Mouse (Mus musculus) fibroblast of lung, adult 2 months (primary cell): ENCODE measurements around the gene Gm10428.
"Not testable (repeated sequence)": the region's sequence is repeated elsewhere in the genome, so short reads cannot be mapped to it uniquely, and the experiment has no call there.

Source experiments
- DNase-seq: peaks from one replicate; pipeline ENCODE4 v3.0.0-alpha.2; 2011; ENCODE audit warnings: low read depth

Gene Gm10428

GRCm38 (mm10) chr11:62752780-62753179, at the start of gene Gm10428:
Gene Gm10428 (plus strand): TSS chr11:62753100.
- no peak for DNase-seq

DNA sequence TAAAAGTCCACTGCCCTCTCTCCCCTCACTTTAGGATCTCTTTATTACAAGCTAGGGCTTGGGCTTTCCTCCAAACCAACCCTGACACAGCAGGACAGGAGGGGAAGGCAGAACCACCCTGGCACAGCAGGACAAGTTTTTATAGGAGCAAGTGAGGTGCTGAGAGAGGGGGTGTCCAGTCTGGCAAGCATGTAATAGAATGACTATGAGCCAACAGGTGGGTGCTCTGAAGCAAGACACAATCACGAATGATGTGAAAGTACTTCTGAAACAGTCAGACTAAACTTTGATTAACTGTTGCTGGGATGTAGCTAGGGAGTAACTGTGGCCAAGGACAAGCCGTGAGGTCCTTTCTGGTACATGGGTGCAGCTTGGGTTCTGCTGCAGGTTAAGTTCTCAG, 46.8 kb upstream of the Gm10428 start:
- no peak for DNase-seq

GRCm38 (mm10) chr11:62708252-62708651, 44.6 kb upstream of the Gm10428 start:
- DNase-seq, result no peak

- no peak for DNase-seq
Observed at GRCm38 (mm10) chr11:62710657-62711056, 42.2 kb upstream of the Gm10428 start.

GRCm38 (mm10) chr11:62728276-62728675, 24.6 kb upstream of the Gm10428 start:
- no peak for DNase-seq

DNA sequence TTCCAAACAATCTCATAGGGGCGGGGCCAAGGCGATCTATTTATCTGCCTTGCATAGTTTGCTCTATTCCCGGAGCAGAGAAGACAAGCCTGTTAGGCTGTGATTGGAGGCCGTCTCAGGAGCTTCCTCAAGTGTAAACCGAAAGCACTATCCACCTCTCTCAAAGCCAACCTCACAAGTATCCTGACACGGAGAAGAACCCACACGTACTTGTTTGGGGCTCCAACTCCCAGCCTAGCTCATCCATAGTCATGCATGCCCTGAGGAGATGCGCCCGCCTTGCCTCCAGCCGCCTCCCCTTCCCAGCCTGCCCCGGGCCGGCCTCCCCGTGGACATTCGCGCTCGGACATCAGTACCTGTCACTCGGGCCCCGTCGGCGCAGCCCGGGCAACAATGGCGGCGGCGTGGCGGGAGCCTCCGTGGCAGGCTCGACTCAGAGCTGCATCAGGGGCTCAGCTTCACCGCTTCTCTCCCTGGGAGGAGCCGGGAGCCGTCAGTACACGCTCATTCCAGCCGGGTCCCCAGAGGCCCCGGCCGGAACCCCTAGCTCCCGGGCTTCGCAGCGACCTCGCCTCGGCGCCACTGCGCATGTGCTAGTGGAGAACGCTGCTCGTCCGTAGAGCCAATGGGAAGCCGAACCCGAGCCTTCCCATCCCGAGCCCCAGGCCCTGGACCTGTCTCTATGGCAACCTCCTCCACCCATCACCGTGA, 21.4 kb upstream of the Gm10428 start, which contains the start of gene Zfp287:
Zfp287 (minus strand) TSS at position 595 of the 711 bp plus-strand sequence.
- DNase-seq, result peak; percentile 62

DNA sequence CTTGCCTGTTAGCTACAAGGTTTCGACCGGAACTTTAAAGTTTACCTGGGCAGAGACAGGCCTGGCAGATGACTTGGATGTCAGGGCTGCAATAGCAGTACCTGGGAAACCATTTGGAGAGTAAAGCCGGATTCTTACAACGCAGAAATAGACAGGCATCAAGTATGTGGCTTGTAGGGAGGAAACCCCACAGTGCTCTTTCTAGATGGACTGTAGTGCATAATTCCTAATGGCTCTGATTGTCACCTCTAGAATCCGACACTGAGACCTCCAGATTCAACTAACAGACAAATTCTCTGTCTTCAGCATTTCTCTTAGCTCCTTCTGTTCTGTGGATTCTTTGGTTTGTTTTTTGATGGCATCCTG, 20.9 kb upstream of the Gm10428 start:
- DNase-seq, result no peak

DNA sequence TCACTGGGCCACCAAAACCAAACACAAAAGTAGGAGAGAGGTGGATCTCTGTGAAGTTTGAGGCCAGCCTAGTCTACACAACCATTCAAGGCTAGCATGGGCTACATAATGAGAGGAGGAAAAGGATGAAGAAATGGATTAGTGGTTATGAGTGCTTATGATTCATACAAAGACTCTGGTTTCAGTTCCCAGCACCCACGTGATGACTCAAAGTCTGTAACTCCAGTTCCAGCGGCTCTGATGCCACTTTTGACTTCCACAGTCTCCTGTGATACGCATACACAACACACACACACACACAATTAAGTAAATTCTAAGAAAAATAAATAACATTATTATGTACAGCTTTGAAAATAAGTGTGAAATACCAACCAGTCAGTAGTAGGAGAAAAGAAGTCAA, 20.2 kb upstream of the Gm10428 start:
- DNase-seq, result no peak

DNA sequence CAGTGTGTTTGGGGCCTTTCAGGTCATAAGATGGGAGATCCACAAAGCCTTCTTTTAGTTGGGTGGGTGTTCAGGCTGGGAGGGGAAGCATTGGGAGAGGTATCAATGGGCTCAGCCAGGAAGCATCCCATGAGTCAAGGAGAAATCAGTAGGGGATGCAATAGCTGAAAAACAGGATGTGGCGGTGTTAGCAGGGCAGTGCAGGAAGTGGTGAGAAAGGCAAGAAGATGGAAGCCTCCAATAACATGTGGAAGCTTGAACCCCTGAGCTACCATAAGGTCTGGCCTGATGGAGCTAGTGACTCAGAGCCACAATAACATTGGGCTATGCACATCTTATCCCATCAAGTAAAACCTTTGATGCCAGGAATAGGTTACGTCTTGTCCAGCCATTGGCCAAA, 11.7 kb upstream of the Gm10428 start:
- DNase-seq, result no peak

GRCm38 (mm10) chr11:62742261-62742957, 10.5 kb upstream of the Gm10428 start:
- DNase-seq, result no peak

DNA sequence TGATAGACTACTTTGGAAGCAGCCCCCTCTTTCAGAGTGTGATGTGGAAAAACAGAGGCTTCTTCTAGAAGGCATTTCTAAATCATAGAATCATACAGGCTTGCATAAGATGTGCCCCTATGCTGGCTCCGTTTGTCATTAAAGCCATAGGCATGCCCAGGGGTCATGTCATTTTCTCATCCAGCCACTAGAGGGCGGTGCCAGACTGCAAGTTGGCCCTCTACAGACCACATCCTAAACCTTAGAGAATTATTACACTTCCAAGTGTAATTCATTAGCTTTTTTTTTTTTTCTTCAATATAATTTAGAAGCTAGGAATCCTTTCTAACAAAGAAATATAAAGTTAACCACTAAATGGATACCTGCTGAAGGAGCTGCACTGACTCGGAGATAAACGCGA, 8.8 kb upstream of the Gm10428 start:
- no peak for DNase-seq

GRCm38 (mm10) chr11:62746001-62746533, 6.8 kb upstream of the Gm10428 start:
- peak; percentile 48 for DNase-seq

GRCm38 (mm10) chr11:62747227-62747626, 5.7 kb upstream of the Gm10428 start:
- DNase-seq, result no peak

- DNase-seq, result no peak
Observed at GRCm38 (mm10) chr11:62748062-62748461, 4.8 kb upstream of the Gm10428 start.

GRCm38 (mm10) chr11:62749445-62749844, 3.5 kb upstream of the Gm10428 start:
- not testable (repeated sequence) for DNase-seq

DNA sequence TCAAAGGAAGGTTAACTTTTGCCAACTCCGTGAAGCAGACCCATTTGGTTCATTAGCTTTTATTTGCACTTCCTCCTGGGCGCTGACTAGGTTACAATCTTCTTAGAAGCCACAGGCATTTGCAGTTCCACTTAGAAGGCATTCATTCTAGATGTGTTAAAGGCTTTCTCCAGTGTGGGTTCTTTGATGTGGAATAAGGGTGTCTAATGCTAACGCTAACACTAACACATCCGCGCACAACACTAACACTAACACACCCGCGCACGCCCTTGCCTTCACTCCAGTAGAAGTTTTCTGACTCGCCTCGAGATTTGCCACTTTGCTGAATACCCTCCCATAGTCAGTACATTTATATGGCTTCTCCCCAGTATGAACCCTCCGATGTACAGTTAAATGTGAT, 709 bp upstream of the Gm10428 start:
- no peak for DNase-seq

DNA sequence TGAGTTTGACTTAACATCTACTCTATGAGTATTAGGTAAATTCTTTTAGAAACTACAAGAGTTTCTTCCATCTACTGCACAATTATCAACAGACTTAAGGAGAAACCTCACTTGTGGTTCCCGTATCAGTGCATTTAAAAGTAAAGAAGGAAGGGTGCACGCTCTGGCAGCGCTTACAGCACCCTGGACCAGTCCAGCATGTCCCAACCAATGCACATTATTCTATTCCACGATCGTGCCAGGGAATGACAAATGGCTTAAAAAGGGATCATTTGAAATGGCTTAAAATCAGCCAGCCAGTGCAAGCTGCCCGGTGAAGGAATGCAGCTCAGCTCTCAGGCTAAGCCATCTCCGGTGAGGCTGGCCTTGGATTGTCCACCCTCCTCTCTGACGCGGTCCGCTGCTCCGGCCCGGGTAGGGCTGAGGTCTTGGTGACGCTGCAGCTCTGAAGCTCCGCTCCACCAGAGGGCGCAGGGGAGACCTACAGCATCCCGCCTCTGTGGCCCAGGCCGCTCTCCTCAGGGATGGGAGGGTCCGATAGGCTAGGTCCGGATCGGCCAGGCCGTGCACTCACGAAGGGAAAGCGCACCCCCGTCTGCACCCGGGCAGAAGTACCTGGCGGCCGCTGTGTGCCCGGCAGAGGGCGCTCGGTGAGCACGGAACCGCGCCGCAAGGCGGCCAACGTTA, 3.7 kb downstream of the Gm10428 start:
- peak; percentile 94 for DNase-seq

GRCm38 (mm10) chr11:62757143-62757507, 4.2 kb downstream of the Gm10428 start:
- DNase-seq, result no peak

GRCm38 (mm10) chr11:62757906-62758305, 5.0 kb downstream of the Gm10428 start:
- no peak for DNase-seq

DNA sequence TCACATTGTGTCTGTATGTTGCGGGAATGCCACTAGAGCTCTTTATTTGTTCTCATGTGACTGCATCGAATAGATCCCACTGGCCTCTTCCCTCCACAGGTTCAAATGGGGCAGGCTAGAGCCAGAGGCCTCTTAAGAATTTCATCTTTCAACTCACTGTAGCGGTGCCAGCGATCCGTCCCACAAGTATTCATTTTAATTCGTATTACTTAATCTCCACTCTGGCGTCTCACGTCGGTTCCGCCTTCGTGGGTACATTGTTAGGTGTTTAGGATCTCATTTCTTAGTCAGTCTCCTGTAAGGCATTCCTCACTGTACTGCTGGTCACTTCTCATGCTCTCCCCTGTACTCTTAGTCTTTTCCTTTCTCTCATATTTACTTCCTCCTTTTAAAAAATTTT, 5.6 kb downstream of the Gm10428 start:
- no peak for DNase-seq

DNA sequence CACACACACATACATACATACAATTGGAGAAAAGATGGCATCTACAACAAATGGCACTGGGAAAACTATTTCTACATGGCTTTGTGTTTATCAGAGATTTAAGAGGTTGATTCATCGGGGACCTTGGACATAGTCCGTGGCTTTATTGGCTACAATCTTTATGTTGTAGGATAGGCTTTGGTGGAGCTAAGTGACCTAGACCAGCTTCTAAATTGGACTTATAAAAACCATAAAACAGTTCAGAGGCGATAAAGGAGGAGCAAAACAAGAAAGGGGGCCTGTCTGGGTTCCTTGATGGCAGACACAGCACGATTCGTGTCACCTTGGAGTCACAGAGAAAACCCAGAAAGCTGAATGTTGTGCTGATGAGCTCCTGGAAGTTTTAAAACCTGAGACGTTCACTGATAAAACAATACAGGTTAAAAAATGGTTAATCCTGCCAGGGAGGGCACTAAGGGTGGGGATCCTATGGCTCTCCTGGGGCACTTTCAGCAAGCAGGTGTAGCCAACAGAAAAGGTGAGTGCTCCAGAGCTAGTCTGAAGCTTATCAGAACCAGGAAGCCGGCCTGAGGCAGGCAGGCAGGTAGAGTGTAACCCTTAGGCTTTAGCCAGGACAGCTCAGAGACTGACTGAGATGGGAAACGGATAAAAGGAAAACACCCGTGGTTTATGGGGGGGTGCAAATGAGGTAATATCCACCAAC, 8.0 kb downstream of the Gm10428 start:
- DNase-seq, result no peak

GRCm38 (mm10) chr11:62776510-62776909, 23.6 kb downstream of the Gm10428 start:
- no peak for DNase-seq
